Mouse (Mus musculus) adrenal gland, postnatal 36 days (tissue): ENCODE measurements around the gene Gm49380. TPM values are rescaled to one million over a fixed set of nuclear protein-coding genes. Genes with fewer than 3 reads are reported as not detected.

ENCODE experiments used
- DNase-seq, 2 experiments: peaks; one replicate each; pipeline ENCODE4 v3.0.0; 2021; ENCODE audit warnings: mixed read lengths in 1 of 2
- total RNA-seq, 2 experiments: library from RNA; stranded (reverse); gene quantifications; 2 replicates each; pipeline ENCODE4 v1.2.3; 2021

Gene Gm49380
- total RNA-seq, 2 experiments from 2014 or later: 0.70 to 0.76 TPM

GRCm38 (mm10) chr9:44093612-44094503 is 19.4 kb downstream of the Gm49380 start:
- peak; percentile 76 to 80 for DNase-seq

- DNase-seq: no peak
Measured at GRCm38 (mm10) chr9:44088877-44089608, 24.3 kb downstream of the Gm49380 start.

- peak; percentile 46 to 59 for DNase-seq
Measured at GRCm38 (mm10) chr9:44087761-44088455, 25.4 kb downstream of the Gm49380 start.

GRCm38 (mm10) chr9:44086960-44087359 is 26.3 kb downstream of the Gm49380 start:
- no peak for DNase-seq

- DNase-seq: peak; percentile 54 to 78
Measured at GRCm38 (mm10) chr9:44085741-44086665, 27.3 kb downstream of the Gm49380 start.

GRCm38 (mm10) chr9:44085276-44085675 is 28.0 kb downstream of the Gm49380 start:
- DNase-seq: no peak

- peak; percentile 99 to 100 for DNase-seq
Measured at GRCm38 (mm10) chr9:44084659-44085229, 28.6 kb downstream of the Gm49380 start.

- no peak for DNase-seq
Measured at GRCm38 (mm10) chr9:44084236-44084635, 29.1 kb downstream of the Gm49380 start.

GRCm38 (mm10) chr9:44083392-44084121 is 29.7 kb downstream of the Gm49380 start:
- no peak for DNase-seq

GRCm38 (mm10) chr9:44082266-44082665 is 31.0 kb downstream of the Gm49380 start:
- DNase-seq: no peak

- no peak for DNase-seq
Measured at GRCm38 (mm10) chr9:44081581-44081980, 31.7 kb downstream of the Gm49380 start.

GRCm38 (mm10) chr9:44080953-44081352 is 32.3 kb downstream of the Gm49380 start:
- DNase-seq: no peak

- DNase-seq: no peak
Measured at GRCm38 (mm10) chr9:44079997-44080780, 33.1 kb downstream of the Gm49380 start.

- peak; percentile 90 to 92 for DNase-seq
Measured at GRCm38 (mm10) chr9:44078955-44079756, 34.1 kb downstream of the Gm49380 start.

GRCm38 (mm10) chr9:44078136-44078797 is 35.0 kb downstream of the Gm49380 start:
- no peak for DNase-seq

GRCm38 (mm10) chr9:44077266-44077910 is 35.9 kb downstream of the Gm49380 start:
- DNase-seq: no peak

- peak; percentile 60 to 69 for DNase-seq
Measured at GRCm38 (mm10) chr9:44076764-44077120, 36.6 kb downstream of the Gm49380 start.
